Mouse (Mus musculus) layer of hippocampus, adult 18-20 months (tissue): ENCODE measurements around the gene Fmnl2. TPM values are rescaled to one million over a fixed set of nuclear protein-coding genes. Genes with fewer than 3 reads are reported as not detected.
A peak's percentile ranks its signal among the peaks of the same experiment; 100 is the strongest.

Experiments used
- DNase-seq, 2 experiments: peaks; one replicate each; pipeline ENCODE4 v3.0.0; 2022; ENCODE audit warnings: low spot score in 2 of 2
- total RNA-seq, 2 experiments: library from RNA; stranded (reverse); gene quantifications; 2 replicates each; pipeline ENCODE4 v1.2.3; 2021

The Fmnl2 gene
- total RNA-seq, 2 experiments from 2014 or later: 43.0 to 46.9 TPM

GRCm38 (mm10) chr2:52862760-52863124, 5.1 kb downstream of the Fmnl2 start:
- DNase-seq: no peak

- DNase-seq: no peak
Observed at GRCm38 (mm10) chr2:52864635-52865034, 7.0 kb downstream of the Fmnl2 start.

GRCm38 (mm10) chr2:52866151-52866550, 8.5 kb downstream of the Fmnl2 start:
- DNase-seq: no peak

- no peak for DNase-seq
Observed at GRCm38 (mm10) chr2:52867781-52868180, 10.1 kb downstream of the Fmnl2 start.

- DNase-seq: no peak
Observed at GRCm38 (mm10) chr2:52868181-52868580, 10.5 kb downstream of the Fmnl2 start.

- no peak for DNase-seq
Observed at GRCm38 (mm10) chr2:52872636-52873035, 15.0 kb downstream of the Fmnl2 start.

GRCm38 (mm10) chr2:52873276-52874063, 15.8 kb downstream of the Fmnl2 start:
- peak; percentile 36 to 68 for DNase-seq

- no peak for DNase-seq
Observed at GRCm38 (mm10) chr2:52874721-52875120, 17.1 kb downstream of the Fmnl2 start.

GRCm38 (mm10) chr2:52875801-52876200, 18.1 kb downstream of the Fmnl2 start:
- DNase-seq: no peak

GRCm38 (mm10) chr2:52883401-52883800, 25.7 kb downstream of the Fmnl2 start:
- DNase-seq: no peak

- no peak for DNase-seq
Observed at GRCm38 (mm10) chr2:52884082-52884481, 26.4 kb downstream of the Fmnl2 start.

- DNase-seq: no peak
Observed at GRCm38 (mm10) chr2:52885071-52885470, 27.4 kb downstream of the Fmnl2 start.

GRCm38 (mm10) chr2:52887281-52887680, 29.6 kb downstream of the Fmnl2 start:
- DNase-seq: no peak

- no peak for DNase-seq
Observed at GRCm38 (mm10) chr2:52891115-52891514, 33.5 kb downstream of the Fmnl2 start.

GRCm38 (mm10) chr2:52891744-52892143, 34.1 kb downstream of the Fmnl2 start:
- no peak for DNase-seq

GRCm38 (mm10) chr2:52894983-52895621, 37.4 kb downstream of the Fmnl2 start:
- no peak for DNase-seq

GRCm38 (mm10) chr2:52896995-52897394, 39.3 kb downstream of the Fmnl2 start:
- no peak for DNase-seq

- DNase-seq: no peak
Observed at GRCm38 (mm10) chr2:52900780-52901179, 43.1 kb downstream of the Fmnl2 start.

GRCm38 (mm10) chr2:52901300-52902013, 43.8 kb downstream of the Fmnl2 start:
- peak; percentile 6 to 51 for DNase-seq

- DNase-seq: no peak
Observed at GRCm38 (mm10) chr2:52902456-52902855, 44.8 kb downstream of the Fmnl2 start.

GRCm38 (mm10) chr2:52903228-52903963, 45.7 kb downstream of the Fmnl2 start:
- no peak for DNase-seq
